Mouse (Mus musculus) hematopoietic stem cell, adult 5-6 weeks (primary cell): ENCODE data around the gene Tomm40l. TPM values are rescaled to one million over a fixed set of nuclear protein-coding genes. Genes with fewer than 3 reads are reported as not detected.
A peak's percentile ranks its signal among the peaks of the same experiment; 100 is the strongest.

Experiments
- ATAC-seq, 2 experiments: fragments of 125-278 bp in 1 of 2; replicated peaks in 1 of 2; 2 replicates each; pipeline ENCODE4 v1.8.0; 2016 to 2017; ENCODE audit warnings: inconsistent platforms in 2 of 2, mild to moderate bottlenecking in 2 of 2, moderate number of reproducible peaks in 2 of 2, low read depth in 1 of 2, moderate TSS enrichment in 1 of 2; ENCODE audit not compliant: low FRiP score in 2 of 2, poor library complexity in 2 of 2, severe bottlenecking in 2 of 2, insufficient read depth in 1 of 2, low TSS enrichment in 1 of 2
- total RNA-seq: library from RNA; stranded (forward); fragments of 172-1452, 232-1000 nt; gene quantifications from 2 replicates; pipeline ENCODE4 v1.2.3, GENCODE M21; 2017

Tomm40l gene
- total RNA-seq, 1 experiment from 2014 or later: 25.0 TPM

GRCm38 (mm10) chr1:171187851-171188700, 34.2 kb downstream of the Tomm40l start:
- ATAC-seq: peak; percentile 56

- ATAC-seq: no peak
These were observed 36.7 kb downstream of the Tomm40l start for GRCm38 (mm10) chr1:171185655-171186054.

GRCm38 (mm10) chr1:171184314-171184713, 38.0 kb downstream of the Tomm40l start:
- peak; percentile 72 to 80 for ATAC-seq

GRCm38 (mm10) chr1:171183620-171184019, 38.7 kb downstream of the Tomm40l start:
- ATAC-seq: 0 out of 4 replicates have a peak, but pooled peaks of 1 of the 2 experiments have one; percentile 25

DNA sequence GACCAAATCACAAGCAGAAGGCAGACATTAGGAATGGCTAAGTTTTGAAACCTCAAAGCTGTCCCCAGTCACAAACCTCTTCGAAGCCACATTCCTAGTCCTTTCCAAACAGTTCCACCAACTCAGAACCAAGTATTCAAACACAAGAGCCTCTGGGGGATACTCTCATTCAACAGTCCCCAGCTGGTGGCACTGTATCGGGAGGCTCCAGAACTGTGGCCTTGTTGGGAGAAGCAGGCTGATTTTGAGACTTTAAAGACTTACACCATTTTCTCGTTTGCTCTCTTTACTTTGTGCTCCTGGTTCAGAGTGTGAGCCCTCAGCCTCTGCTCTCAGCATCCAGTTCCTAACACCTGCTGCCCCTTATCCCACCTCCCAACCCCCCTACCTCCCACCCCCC, 39.3 kb downstream of the Tomm40l start:
- ATAC-seq: no peak

DNA sequence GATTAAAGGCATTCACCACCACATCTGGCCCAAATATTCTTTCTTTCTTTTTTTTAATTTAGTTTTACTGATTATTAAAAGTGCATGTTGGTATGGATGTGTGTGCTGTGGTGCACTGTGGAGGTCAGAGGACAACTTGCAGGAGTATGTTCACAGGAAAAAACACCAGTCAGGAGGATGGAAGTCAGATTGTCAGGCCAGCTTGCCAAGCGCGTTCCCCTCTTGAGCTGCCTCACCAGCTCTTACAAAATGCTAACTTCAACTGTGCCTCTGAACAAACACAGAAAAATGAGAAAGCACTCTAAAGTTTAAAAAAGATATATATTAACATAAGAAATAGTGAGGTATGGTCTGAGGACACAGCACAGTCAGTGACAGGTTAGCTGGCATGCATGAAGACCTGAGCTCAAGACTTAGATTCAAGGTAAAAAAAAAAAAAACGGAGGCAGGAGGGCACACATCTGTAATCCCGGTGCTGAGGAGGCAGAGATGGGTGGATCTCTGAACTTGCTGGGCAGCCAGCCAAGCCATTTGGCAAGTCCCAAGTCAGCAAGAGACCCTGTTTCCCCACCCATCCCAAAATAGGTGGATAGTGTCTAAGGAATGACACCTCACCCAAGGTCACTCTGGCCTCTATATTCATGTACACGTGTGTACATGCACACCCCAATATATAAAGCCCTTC, 42.7 kb downstream of the Tomm40l start:
- no peak for ATAC-seq

GRCm38 (mm10) chr1:171172779-171173178, 49.5 kb downstream of the Tomm40l start:
- ATAC-seq: no peak

- peak in 1 of 2 experiments; percentile 45; a peak in 1 of 4 replicates for ATAC-seq
These were observed 51.2 kb downstream of the Tomm40l start for GRCm38 (mm10) chr1:171171138-171171537.

DNA sequence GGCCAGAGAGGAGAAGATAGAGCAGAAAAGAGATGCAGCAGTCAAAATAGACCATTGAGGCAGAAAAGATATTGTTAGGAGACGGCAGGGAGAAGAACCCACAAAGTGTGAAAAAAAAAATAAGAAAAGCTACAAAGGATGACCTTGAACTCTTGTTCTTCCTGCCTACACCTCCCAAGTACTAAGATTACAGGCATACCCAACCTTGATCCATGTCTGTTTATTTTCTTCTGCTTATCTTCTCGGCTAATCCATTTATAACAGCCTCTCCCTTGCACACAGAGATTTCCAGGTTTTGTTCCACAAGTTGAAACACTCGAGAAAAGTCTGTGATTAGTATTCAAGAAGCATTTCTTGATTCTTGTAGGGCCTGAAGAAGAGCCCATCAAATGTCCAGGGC, 52.4 kb downstream of the Tomm40l start:
- no peak for ATAC-seq

GRCm38 (mm10) chr1:171168906-171169305, 53.4 kb downstream of the Tomm40l start:
- ATAC-seq: no peak

Other genes starting within 250 kb of the Tomm40l start
- gene Fcgr2b, start 246.0 kb downstream of the Tomm40l start, total RNA-seq: 18.5 and 26.0 TPM in 2 replicates
- 1.1 and 6.9 TPM in 2 replicates for gene Fcgr4, start 203.6 kb downstream of the Tomm40l start, total RNA-seq
- gene Fcgr3, start 157.6 kb downstream of the Tomm40l start, total RNA-seq: 30.2 and 49.4 TPM in 2 replicates
- 2.4 and 3.3 TPM in 2 replicates for gene Cfap126, start 108.6 kb downstream of the Tomm40l start, total RNA-seq
- 52.4 and 87.6 TPM in 2 replicates for gene Sdhc, start 71.9 kb downstream of the Tomm40l start, total RNA-seq
- not detected in 2 replicates for gene Mpz, start 71.8 kb downstream of the Tomm40l start, total RNA-seq
- 42.7 and 46.5 TPM in 2 replicates for gene Pcp4l1, start 26.2 kb downstream of the Tomm40l start, total RNA-seq
- gene Nr1i3, start 8.5 kb downstream of the Tomm40l start, total RNA-seq: 0.81 and 1.5 TPM in 2 replicates
- not detected in 2 replicates for gene Apoa2, start 2.5 kb upstream of the Tomm40l start, total RNA-seq
- 44.5 and 76.7 TPM in 2 replicates for gene Fcer1g, start 11.9 kb upstream of the Tomm40l start, total RNA-seq
- 0.25 TPM in 1 of 2 replicates, not detected in the other for gene Adamts4, start 27.9 kb upstream of the Tomm40l start, total RNA-seq
- gene Ndufs2, start 28.9 kb upstream of the Tomm40l start, total RNA-seq: 260 and 369 TPM in 2 replicates
- gene B4galt3, start 47.8 kb upstream of the Tomm40l start, total RNA-seq: 13.7 and 43.0 TPM in 2 replicates
- 9.5 and 35.5 TPM in 2 replicates for gene Ppox, start 58.7 kb upstream of the Tomm40l start, total RNA-seq
- gene Usp21, start 65.5 kb upstream of the Tomm40l start, total RNA-seq: 26.5 and 31.8 TPM in 2 replicates
- 56.5 and 92.4 TPM in 2 replicates for gene Ufc1, start 72.5 kb upstream of the Tomm40l start, total RNA-seq
- 11.0 and 15.8 TPM in 2 replicates for gene Dedd, start 106.6 kb upstream of the Tomm40l start, total RNA-seq
- gene Nit1, start 123.1 kb upstream of the Tomm40l start, total RNA-seq: 45.7 and 55.1 TPM in 2 replicates
- gene Pfdn2, start 123.2 kb upstream of the Tomm40l start, total RNA-seq: 35.8 and 50.2 TPM in 2 replicates
- gene Klhdc9, start 138.3 kb upstream of the Tomm40l start, total RNA-seq: 3.5 and 5.7 TPM in 2 replicates
- 5.2 and 6.2 TPM in 2 replicates for gene Nectin4, start 147.6 kb upstream of the Tomm40l start, total RNA-seq
- gene Arhgap30, start 166.4 kb upstream of the Tomm40l start, total RNA-seq: 112 and 133 TPM in 2 replicates
- 47.0 and 59.5 TPM in 2 replicates for gene Usf1, start 188.8 kb upstream of the Tomm40l start, total RNA-seq
- gene Tstd1, start 196.4 kb upstream of the Tomm40l start, total RNA-seq: 4.7 and 8.8 TPM in 2 replicates
- gene F11r, start 215.0 kb upstream of the Tomm40l start, total RNA-seq: 12.1 and 13.4 TPM in 2 replicates